Mouse (Mus musculus) kidney, adult 2 months (tissue): ENCODE data around the gene Idnk.
A peak's percentile ranks its signal among the peaks of the same experiment; 100 is the strongest.

ENCODE experiments used
- CTCF ChIP-seq: fragments of 200-500 bp; conservative IDR thresholded peaks from 2 replicates; pipeline ENCODE4 v1.5.1; 2011; ENCODE audit warnings: low read depth, mild to moderate bottlenecking, control low read depth, low read length, moderate library complexity, mixed read lengths; ENCODE audit not compliant: insufficient read depth, insufficient read length
- POLR2A ChIP-seq: fragments of 200-500 bp; IDR thresholded peaks from one replicate; pipeline ENCODE4 v1.6.1; 2011; ENCODE audit warnings: low read depth, low read length, control low read depth

GRCm38 (mm10) chr13:58126126-58126525 lies 31.3 kb upstream of the Idnk start:
- TF ChIP-seq POLR2A (no peak), CTCF (peak; percentile 42)
